Mouse (Mus musculus) limb, embryonic 15.5 days (tissue): ENCODE data around the gene Ect2. TPM values are rescaled to one million over a fixed set of nuclear protein-coding genes. Genes with fewer than 3 reads are reported as not detected.
A peak's percentile ranks its signal among the peaks of the same experiment; 100 is the strongest.

ENCODE experiments used
- ATAC-seq: fragments of 200-750 bp; cut with Nextera tagmentation; 2 replicates; pipeline ENCODE4 v1.8.0; 2017; ENCODE audit warnings: low read depth, moderate TSS enrichment; ENCODE audit not compliant: insufficient number of reproducible peaks, low FRiP score, low TSS enrichment
- H3K27ac ChIP-seq: fragments of 300-500 bp; sonication (generic); 2 replicates; pipeline ENCODE4 v1.5.1; 2015; ENCODE audit warnings: moderate library complexity, mild to moderate bottlenecking, inconsistent platforms
- H3K27me3 ChIP-seq: fragments of 300-500 bp; sonication (generic); 2 replicates; pipeline ENCODE4 v1.6.1; 2015; ENCODE audit warnings: inconsistent platforms
- H3K36me3 ChIP-seq: fragments of 300-500 bp; sonication (generic); 2 replicates; pipeline ENCODE4 v1.6.1; 2015; ENCODE audit warnings: inconsistent platforms
- H3K4me1 ChIP-seq: fragments of 300-500 bp; sonication (generic); 2 replicates; pipeline ENCODE4 v1.6.1; 2015; ENCODE audit warnings: inconsistent platforms
- H3K4me2 ChIP-seq: fragments of 300-500 bp; sonication (generic); 2 replicates; pipeline ENCODE4 v1.6.1; 2015; ENCODE audit warnings: mild to moderate bottlenecking, inconsistent platforms
- H3K4me3 ChIP-seq: fragments of 300-500 bp; sonication (generic); 2 replicates; pipeline ENCODE4 v1.5.1; 2015; ENCODE audit warnings: mild to moderate bottlenecking, inconsistent platforms
- H3K9ac ChIP-seq: fragments of 300-500 bp; sonication (generic); 2 replicates; pipeline ENCODE4 v1.6.1; 2015; ENCODE audit warnings: inconsistent platforms
- H3K9me3 ChIP-seq: fragments of 300-500 bp; sonication (generic); 2 replicates; pipeline ENCODE4 v1.6.1; 2016; ENCODE audit warnings: inconsistent platforms
- WGBS: fragments of 180-500 bp; shearing (Covaris S2); methylation state at CpG from one replicate; pipeline ENCODE4 v1.1.7; 2015; 5-methylcytosine and 5-hydroxymethylcytosine counted together
- polyA plus RNA-seq: library from polyadenylated mRNA; unstranded; fragments of >200 nt; fragmentation: Nextera tagmentation; extraction: Ambion mirVana; gene quantifications from 2 replicates; pipeline ENCODE4 v1.2.1, GENCODE M21; 2015

The Ect2 gene
- 33.9 and 34.8 TPM in 2 replicates for polyA plus RNA-seq

- H3K4me3 ChIP-seq: peak within 1 kb of the TSS; percentile 91
- ATAC-seq: peak; percentile 98
- peak within 1 kb of the TSS; percentile 79 for H3K4me2 ChIP-seq
- H3K27me3 ChIP-seq: no peaks in the 10 kb centered on the region
- peak within 1 kb of the TSS; percentile 81 for H3K27ac ChIP-seq
- peaks cover 25% of the 10 kb centered on the region for H3K4me1 ChIP-seq
- peak within 1 kb of the TSS; percentile 61 for H3K9ac ChIP-seq
- H3K9me3 ChIP-seq: no peaks in the 10 kb centered on the region
- H3K36me3 ChIP-seq: peaks cover 12% of the 10 kb centered on the region; the same call in 1 of the 2 replicates
- WGBS: under 1% methylated on average over 37 of the region's 37 CpGs
Measured at GRCm38 (mm10) chr3:27153701-27154209, at the start of gene Ect2. Gene Ect2 (minus strand): TSS chr3:27153878.

GRCm38 (mm10) chr3:27201728-27202411 is 48.2 kb upstream of the Ect2 start:
- no peak overlapping the region for H3K4me2 ChIP-seq
- H3K36me3 ChIP-seq: no peaks in the 10 kb centered on the region
- H3K4me1 ChIP-seq: 0 out of 2 replicates have a peak, but pooled peaks cover 11% of the 10 kb centered on the region
- no peak overlapping the region for H3K9ac ChIP-seq
- H3K27ac ChIP-seq: no peak overlapping the region
- H3K27me3 ChIP-seq: no peaks in the 10 kb centered on the region
- 85% methylated on average over 5 of the region's 5 CpGs for WGBS
- ATAC-seq: no peak
- no peak overlapping the region for H3K4me3 ChIP-seq
- no peaks in the 10 kb centered on the region for H3K9me3 ChIP-seq

GRCm38 (mm10) chr3:27199120-27199519 is 45.4 kb upstream of the Ect2 start:
- H3K27me3 ChIP-seq: no peaks in the 10 kb centered on the region
- no peaks in the 10 kb centered on the region for H3K4me1 ChIP-seq
- 87% methylated on average over 7 of the region's 7 CpGs for WGBS
- no peaks in the 10 kb centered on the region for H3K9me3 ChIP-seq
- H3K4me3 ChIP-seq: no peak overlapping the region
- H3K4me2 ChIP-seq: no peak overlapping the region
- ATAC-seq: no peak
- no peak overlapping the region for H3K9ac ChIP-seq
- no peaks in the 10 kb centered on the region for H3K36me3 ChIP-seq
- no peak overlapping the region for H3K27ac ChIP-seq

GRCm38 (mm10) chr3:27197816-27198215 is 44.1 kb upstream of the Ect2 start:
- H3K9me3 ChIP-seq: no peaks in the 10 kb centered on the region
- no peaks in the 10 kb centered on the region for H3K4me1 ChIP-seq
- H3K4me3 ChIP-seq: no peak overlapping the region
- H3K36me3 ChIP-seq: no peaks in the 10 kb centered on the region
- no peak overlapping the region for H3K9ac ChIP-seq
- no peak overlapping the region for H3K27ac ChIP-seq
- H3K4me2 ChIP-seq: no peak overlapping the region
- no peaks in the 10 kb centered on the region for H3K27me3 ChIP-seq
- 41% methylated on average over 5 of the region's 5 CpGs for whole genome bisulfite sequencing
- no peak for ATAC-seq

- WGBS: 87% methylated on average over 1 of the region's 1 CpGs
- no peak overlapping the region for H3K27ac ChIP-seq
- no peaks in the 10 kb centered on the region for H3K9me3 ChIP-seq
- H3K9ac ChIP-seq: no peak overlapping the region
- no peaks in the 10 kb centered on the region for H3K36me3 ChIP-seq
- no peak overlapping the region for H3K4me2 ChIP-seq
- H3K4me1 ChIP-seq: no peaks in the 10 kb centered on the region
- H3K4me3 ChIP-seq: no peak overlapping the region
- H3K27me3 ChIP-seq: no peaks in the 10 kb centered on the region
- no peak for ATAC-seq
Measured at GRCm38 (mm10) chr3:27196529-27196928, 42.9 kb upstream of the Ect2 start.

- ATAC-seq: 0 out of 2 replicates have a peak, but pooled peaks have one; percentile 20
- no peaks in the 10 kb centered on the region for H3K4me1 ChIP-seq
- H3K27me3 ChIP-seq: no peaks in the 10 kb centered on the region
- no peaks in the 10 kb centered on the region for H3K36me3 ChIP-seq
- no peak overlapping the region for H3K4me3 ChIP-seq
- H3K27ac ChIP-seq: no peak overlapping the region
- no peak overlapping the region for H3K4me2 ChIP-seq
- 90% methylated on average over 8 of the region's 8 CpGs for WGBS
- no peak overlapping the region for H3K9ac ChIP-seq
- H3K9me3 ChIP-seq: no peaks in the 10 kb centered on the region
Measured at GRCm38 (mm10) chr3:27195573-27196227, 42.0 kb upstream of the Ect2 start.

- Histone ChIP-seq H3K9me3 (no peaks in the 10 kb centered on the region), H3K4me3 (no peak overlapping the region), H3K27ac (no peak overlapping the region), H3K9ac (no peak overlapping the region), H3K27me3 (no peaks in the 10 kb centered on the region), H3K4me2 (no peak overlapping the region), H3K36me3 (no peaks in the 10 kb centered on the region), H3K4me1 (no peaks in the 10 kb centered on the region)
- ATAC-seq: 0 out of 2 replicates have a peak, but pooled peaks have one; percentile 12
- 75% methylated on average over 4 of the region's 4 CpGs for WGBS
Measured at GRCm38 (mm10) chr3:27195153-27195552, 41.5 kb upstream of the Ect2 start.

- WGBS: 40% methylated on average over 6 of the region's 6 CpGs
Measured at GRCm38 (mm10) chr3:27193844-27194317, 40.2 kb upstream of the Ect2 start.

GRCm38 (mm10) chr3:27191856-27192255 is 38.2 kb upstream of the Ect2 start:
- Histone ChIP-seq H3K36me3 (no peaks in the 10 kb centered on the region), H3K9ac (no peak overlapping the region), H3K4me1 (no peaks in the 10 kb centered on the region), H3K4me2 (no peak overlapping the region), H3K27ac (no peak overlapping the region), H3K9me3 (no peaks in the 10 kb centered on the region), H3K4me3 (no peak overlapping the region), H3K27me3 (no peaks in the 10 kb centered on the region)
- 88% methylated on average over 6 of the region's 6 CpGs for WGBS
- ATAC-seq: no peak

More at GRCm38 (mm10) chr3:27193844-27194317, 40.2 kb upstream of the Ect2 start:
- Histone ChIP-seq H3K27me3 (no peaks in the 10 kb centered on the region), H3K36me3 (no peaks in the 10 kb centered on the region), H3K4me1 (no peaks in the 10 kb centered on the region), H3K4me2 (no peak overlapping the region), H3K9ac (no peak overlapping the region), H3K27ac (no peak overlapping the region), H3K4me3 (no peak overlapping the region), H3K9me3 (no peaks in the 10 kb centered on the region)
- no peak for ATAC-seq

GRCm38 (mm10) chr3:27190865-27191264 is 37.2 kb upstream of the Ect2 start:
- no peaks in the 10 kb centered on the region for H3K4me1 ChIP-seq
- H3K27me3 ChIP-seq: no peaks in the 10 kb centered on the region
- ATAC-seq: no peak
- no peak overlapping the region for H3K9ac ChIP-seq
- 87% methylated on average over 4 of the region's 4 CpGs for WGBS
- no peak overlapping the region for H3K4me2 ChIP-seq
- H3K4me3 ChIP-seq: no peak overlapping the region
- H3K27ac ChIP-seq: no peak overlapping the region
- H3K9me3 ChIP-seq: no peaks in the 10 kb centered on the region
- no peaks in the 10 kb centered on the region for H3K36me3 ChIP-seq

GRCm38 (mm10) chr3:27189320-27190261 is 35.9 kb upstream of the Ect2 start:
- Histone ChIP-seq H3K27me3 (no peaks in the 10 kb centered on the region), H3K4me3 (no peak overlapping the region), H3K9me3 (no peaks in the 10 kb centered on the region), H3K4me2 (no peak overlapping the region), H3K27ac (no peak overlapping the region), H3K36me3 (no peaks in the 10 kb centered on the region), H3K9ac (no peak overlapping the region), H3K4me1 (no peaks in the 10 kb centered on the region)
- no peak for ATAC-seq
- WGBS: 67% methylated on average over 14 of the region's 14 CpGs
